Mouse (Mus musculus) cerebellum, postnatal 14 days (tissue): ENCODE data around the gene Pira2.
"Not testable (repeated sequence)": the region's sequence is repeated elsewhere in the genome, so short reads cannot be mapped to it uniquely, and the experiment has no call there.

ENCODE experiments used
- DNase-seq, 2 experiments: peaks; one replicate each; pipeline ENCODE4 v3.0.0; 2021; ENCODE audit warnings: mixed read lengths in 2 of 2

Gene Pira2

DNA sequence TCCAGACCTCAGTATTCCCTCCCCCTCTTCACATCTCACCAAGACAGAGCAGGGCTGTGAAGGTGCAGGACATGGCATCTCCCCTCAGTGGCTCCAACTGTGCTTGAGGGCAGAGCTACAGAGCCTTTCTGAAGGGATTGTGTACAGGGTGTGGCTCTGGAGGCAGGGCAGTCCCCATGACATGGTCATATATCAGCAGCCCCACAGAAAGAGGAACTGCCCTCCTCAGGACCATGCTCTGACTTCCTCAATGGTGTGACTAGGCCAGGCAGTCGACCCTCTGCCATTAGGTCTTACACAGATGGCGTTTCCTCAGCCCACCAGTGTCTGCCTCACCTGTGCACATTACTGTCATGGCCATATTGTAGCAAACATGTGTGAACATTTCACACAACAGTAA lies at the start of gene Pira2:
TSS of gene Pira2 (minus strand) at position 101 of the 400 bp plus-strand sequence.
- DNase-seq: not testable (repeated sequence)

DNA sequence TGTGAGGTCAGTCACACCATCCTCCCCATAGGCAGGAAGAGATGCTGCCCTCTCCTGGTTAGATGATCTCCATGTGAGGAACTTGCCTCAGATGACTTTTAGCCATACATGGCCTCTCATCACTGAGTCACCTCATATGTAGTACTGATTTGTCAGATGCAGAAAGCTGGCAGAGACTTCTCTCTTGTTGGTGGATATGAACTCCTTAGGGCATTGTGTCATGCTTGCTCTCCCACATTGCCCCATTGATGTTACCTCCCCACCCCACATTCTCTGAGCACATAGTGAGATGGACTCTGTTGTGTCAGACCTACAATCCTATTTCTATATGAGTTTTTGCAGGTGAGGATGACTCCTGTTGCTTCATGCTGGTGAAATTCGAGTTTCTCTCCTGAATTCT lies 30.2 kb upstream of the Pira2 start:
- DNase-seq: not testable (repeated sequence)

DNA sequence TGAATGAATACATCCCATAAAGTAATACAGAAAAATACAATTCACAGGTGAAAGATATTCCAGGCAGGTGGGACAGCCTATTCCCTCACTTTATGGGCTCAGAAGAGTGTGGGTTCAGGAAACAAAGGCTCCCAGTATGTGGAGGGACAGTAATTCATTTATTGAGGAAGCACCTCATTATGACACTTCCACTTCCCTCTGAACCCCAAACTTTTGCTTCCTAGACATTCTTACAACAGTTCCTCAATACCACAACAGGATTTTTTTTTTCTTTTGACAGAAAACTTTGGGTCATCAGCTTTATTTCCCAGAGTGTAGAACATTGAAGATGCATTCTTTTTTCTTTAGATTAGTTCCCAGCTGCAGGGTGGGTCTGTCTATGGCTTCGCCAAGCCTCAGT lies 7.0 kb downstream of the Pira2 start:
- DNase-seq: not testable (repeated sequence)

DNA sequence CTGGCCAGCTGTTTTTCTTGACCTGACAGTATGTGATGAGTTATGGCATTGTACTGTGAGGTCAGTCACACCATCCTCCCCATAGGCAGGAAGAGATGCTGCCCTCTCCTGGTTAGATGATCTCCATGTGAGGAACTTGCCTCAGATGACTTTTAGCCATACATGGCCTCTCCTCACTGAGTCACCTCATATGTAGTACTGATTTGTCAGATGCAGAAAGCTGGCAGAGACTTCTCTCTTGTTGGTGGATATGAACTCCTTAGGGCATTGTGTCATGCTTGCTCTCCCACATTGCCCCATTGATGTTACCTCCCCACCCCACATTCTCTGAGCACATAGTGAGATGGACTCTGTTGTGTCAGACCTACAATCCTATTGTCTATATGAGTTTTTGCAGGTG lies 14.2 kb downstream of the Pira2 start:
- not testable (repeated sequence) for DNase-seq

DNA sequence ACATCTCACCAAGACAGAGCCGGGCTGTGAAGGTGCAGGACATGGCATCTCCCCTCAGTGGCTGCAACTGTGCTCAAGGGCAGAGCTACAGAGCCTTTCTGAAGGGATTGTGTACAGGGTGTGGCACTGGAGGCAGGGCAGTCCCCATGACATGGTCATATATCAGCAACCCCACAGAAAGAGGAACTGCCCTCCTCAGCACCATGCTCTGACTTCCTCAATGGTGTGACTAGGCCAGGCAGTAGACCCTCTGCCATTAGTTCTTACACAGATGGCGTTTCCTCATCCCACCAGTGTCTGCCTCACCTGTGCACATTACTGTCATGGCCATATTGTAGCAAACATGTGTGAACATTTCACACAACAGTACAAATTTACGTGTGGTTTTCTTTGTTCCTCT lies 19.3 kb downstream of the Pira2 start, which contains the start of gene Gm15448:
TSS of gene Gm15448 (minus strand) at position 89 of the 400 bp plus-strand sequence.
- DNase-seq: not testable (repeated sequence)

DNA sequence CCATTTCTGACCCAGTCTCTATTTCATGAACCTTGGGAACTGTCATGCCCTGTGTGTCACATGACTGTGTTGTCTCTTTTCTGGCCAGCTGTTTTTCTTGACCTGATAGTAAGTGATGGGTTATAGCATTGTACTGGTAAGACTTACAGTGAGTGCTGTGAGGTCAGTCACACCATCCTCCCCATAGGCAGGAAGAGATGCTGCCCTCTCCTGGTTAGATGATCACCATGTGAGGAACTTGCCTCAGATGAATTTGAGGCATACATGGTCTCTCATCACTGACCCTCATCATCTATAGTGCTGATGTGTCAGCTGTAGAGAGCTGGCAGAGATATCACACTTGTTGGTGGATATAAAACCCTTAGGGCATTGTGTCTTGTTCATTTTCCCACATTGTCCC lies 32.9 kb downstream of the Pira2 start:
- DNase-seq: not testable (repeated sequence)

DNA sequence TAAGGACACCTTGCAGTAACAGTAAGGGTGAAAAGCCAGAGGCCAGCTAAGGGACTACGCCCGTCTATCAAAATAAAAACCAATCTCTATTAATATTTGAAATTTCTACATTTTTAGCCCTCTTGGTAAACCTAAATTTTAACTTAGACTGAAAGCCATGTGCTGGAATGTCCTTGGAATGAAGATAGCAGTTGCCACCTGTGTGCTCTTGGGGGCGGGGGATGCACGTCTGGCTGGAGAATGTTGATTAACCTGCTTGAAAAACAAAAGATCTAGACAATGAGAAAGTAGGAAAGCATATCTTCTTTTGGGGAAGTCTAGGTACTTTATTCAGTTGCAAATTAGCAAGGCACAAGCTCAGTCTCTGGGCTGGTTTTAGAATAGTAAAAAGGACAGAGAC lies 41.9 kb downstream of the Pira2 start:
- not testable (repeated sequence) for DNase-seq

DNA sequence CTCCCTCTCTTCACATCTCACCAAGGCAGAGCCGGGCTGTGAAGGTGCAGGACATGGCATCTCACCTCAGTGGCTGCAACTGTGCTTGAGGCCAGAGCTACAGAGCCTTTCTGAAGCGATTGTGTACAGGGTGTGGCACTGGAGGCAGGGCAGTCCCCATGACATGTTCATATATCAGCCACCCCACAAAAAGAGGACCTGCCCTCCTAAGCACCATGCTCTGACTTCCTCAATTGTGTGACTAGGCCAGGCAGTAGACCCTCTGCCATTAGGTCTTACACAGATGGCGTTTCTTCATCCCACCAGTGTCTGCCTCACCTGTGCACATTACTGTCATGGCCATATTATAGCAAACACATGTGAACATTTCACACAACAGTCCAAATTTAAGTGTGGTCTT lies 44.9 kb downstream of the Pira2 start:
- not testable (repeated sequence) for DNase-seq

DNA sequence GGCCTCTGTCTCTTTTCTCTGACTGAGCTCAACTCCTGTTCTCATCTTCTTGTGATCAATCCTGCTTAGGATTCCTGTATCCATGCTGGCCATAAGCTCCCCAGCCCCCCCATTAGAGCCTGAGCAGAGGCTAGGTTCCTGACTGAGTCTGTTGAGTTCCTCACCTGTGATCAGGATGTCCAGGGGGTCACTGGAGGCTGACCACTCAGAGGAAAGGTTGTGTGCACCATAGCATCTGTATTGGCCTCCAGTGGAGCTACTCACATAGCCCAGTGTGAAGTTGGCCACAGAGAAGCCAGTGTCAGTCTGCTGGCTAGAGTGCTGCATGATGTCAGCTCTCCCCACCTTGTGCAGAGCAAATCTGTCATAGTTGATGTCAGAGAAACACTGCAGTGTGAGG lies 48.6 kb downstream of the Pira2 start:
- DNase-seq: not testable (repeated sequence)
